1 mouse cellular context compared by ENCODE assay signal in the genomic region with DNA sequence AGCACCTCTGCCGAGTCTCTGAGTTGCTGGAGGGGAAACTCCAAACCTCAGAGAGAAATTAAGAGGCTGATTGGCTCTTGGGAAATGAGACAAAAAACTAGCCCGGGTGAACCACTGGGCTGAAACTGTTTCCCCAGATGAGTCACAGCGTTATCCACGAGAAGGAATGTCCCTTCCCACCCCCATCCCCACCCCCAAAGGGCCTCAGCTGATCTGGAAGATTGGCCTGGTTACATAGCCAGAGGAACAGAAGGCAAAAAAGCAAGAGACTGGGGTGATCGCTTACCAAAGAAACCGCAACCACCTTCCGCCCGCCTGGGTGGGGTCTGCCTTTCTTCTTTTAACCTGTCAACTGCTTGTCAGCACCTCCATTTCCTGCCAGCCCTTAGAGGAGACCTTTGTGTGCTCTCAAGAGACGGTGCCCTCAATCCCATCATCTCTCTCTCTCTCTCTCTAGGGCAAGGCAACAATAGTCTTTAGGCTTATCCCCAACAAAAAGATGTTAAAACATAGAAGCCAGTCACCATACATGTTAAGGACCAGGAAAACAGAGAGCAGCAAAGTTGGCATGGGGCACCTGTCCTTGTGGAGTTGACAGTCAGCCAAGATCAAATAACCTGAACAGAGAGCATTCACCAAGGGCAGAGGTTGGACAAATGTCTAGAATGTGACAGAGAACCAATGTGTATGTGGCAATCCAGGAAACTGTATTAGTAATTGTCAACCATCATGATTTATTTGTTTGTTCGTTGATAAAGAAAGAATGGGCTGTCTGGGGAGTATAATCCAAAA.
TF ChIP-seq lines count a peak whose summit lies in the region.

No protein-coding gene starts in this region.

TF ChIP-seq in MEL, 35 proteins besides CTCF, POLR2A, EP300 and RAD21 (continued from another document):
- TF ChIP-seq NRF1 (IDR thresholded peaks at IDR 0.05; ENCODE audit: insufficient read depth, low read depth, low read length, poor library complexity, severe bottlenecking): no peak
